Mouse (Mus musculus): ENCODE measurements around the gene Wdr17. TPM values are rescaled to one million over a fixed set of nuclear protein-coding genes. Genes with fewer than 3 reads are reported as not detected.

Gene Wdr17
- polyA plus RNA-seq, 1 experiment from 2014 or later, result 6.6 TPM

DNA sequence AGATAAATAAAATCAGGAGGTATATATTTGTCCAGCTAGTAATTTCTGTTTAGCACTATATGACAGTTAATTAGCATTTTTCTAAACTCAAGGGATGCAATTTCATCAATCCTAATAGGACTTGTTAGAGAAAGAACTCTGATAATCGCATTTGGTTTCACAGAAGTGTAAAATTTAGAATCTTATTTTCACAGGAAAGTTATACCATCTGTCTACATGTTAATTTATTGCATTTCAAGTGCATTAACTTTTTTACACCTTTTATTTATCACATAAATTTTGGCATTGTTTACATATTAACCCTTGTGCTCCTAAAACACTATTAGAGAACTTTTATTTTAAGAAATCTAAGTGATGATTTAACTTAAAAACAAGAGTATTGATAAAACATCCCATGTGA, 7.2 kb upstream of the Wdr17 start:
- no peaks in the 10 kb centered on the region for H3K4me1 ChIP-seq (replicated peaks; ENCODE audit: control insufficient read depth, insufficient read depth, low read length)
- H3K4me2 ChIP-seq (ENCODE audit: low read depth, low read length, severe bottlenecking), result no peak overlapping the region
- H3K4me3 ChIP-seq (ENCODE audit: low read depth, low read length), result no peak overlapping the region
- no peaks in the 10 kb centered on the region for H3K9me3 ChIP-seq (ENCODE audit: control insufficient read depth, low read length)
- H3K27ac ChIP-seq (ENCODE audit: low read depth, low read length), result no peak overlapping the region
- H3K9ac ChIP-seq (ENCODE audit: low read length), result no peak overlapping the region
- WGBS, result 93% methylated on average over 1 of the region's 1 CpGs
- no peaks in the 10 kb centered on the region for H3K36me3 ChIP-seq (ENCODE audit: control insufficient read depth, insufficient read depth, low read length)
- DNase-seq (ENCODE audit: low spot score) (no peak), ATAC-seq (replicated peaks; ENCODE audit: low FRiP score) (no peak)
- H3K27me3 ChIP-seq (ENCODE audit: control insufficient read depth, insufficient read depth, low read length), result no peaks in the 10 kb centered on the region

DNA sequence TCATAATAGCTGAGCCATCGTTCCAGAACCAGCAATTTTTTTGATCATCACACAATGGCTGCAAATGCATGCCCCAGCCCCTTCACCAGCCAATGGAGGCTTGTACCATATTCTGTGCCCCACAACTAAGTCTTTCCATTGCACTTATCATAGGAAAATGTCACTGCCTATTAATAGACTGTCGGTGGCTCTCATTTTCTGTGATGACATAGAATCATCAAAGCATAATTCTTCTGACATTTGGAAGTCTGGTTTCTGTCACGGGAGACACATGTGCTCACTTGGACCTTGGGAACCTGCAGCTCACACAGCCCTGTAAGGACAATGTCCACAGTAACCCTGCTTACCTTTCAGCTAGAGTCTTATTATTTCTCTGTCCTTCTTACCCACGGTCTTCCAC, 424 bp downstream of the Wdr17 start:
- no peaks in the 10 kb centered on the region for H3K36me3 ChIP-seq (ENCODE audit: control insufficient read depth, insufficient read depth, low read length)
- ATAC-seq (replicated peaks; ENCODE audit: low FRiP score) (no peak), DNase-seq (ENCODE audit: low spot score) (no peak)
- H3K9me3 ChIP-seq (ENCODE audit: control insufficient read depth, low read length), result no peaks in the 10 kb centered on the region
- no peak overlapping the region for H3K4me3 ChIP-seq (ENCODE audit: low read depth, low read length)
- H3K4me2 ChIP-seq (ENCODE audit: low read depth, low read length, severe bottlenecking), result no peak overlapping the region
- no peak overlapping the region for H3K9ac ChIP-seq (ENCODE audit: low read length)
- H3K4me1 ChIP-seq (replicated peaks; ENCODE audit: control insufficient read depth, insufficient read depth, low read length), result no peaks in the 10 kb centered on the region
- 89% methylated on average over 4 of the region's 4 CpGs for WGBS
- H3K27ac ChIP-seq (ENCODE audit: low read depth, low read length), result no peak overlapping the region
- H3K27me3 ChIP-seq (ENCODE audit: control insufficient read depth, insufficient read depth, low read length), result no peaks in the 10 kb centered on the region

DNA sequence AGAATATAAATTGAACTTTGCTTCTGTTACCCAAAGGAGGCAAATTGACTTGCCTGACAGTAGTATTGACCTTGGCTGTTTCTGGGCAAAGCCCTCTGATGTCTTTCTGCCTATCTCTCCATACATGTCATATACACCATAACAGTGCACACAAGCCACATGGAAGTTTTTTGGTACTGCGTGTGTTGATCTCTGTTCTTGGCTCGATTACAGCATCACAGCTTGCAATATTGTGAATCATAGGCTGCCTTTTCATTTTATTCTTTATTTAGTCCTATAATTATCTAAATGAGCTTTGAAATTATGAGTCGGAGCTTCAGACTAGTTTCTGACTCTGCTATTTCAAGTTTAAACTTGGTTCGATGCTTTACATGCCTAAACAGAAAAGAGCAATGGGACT, 10.5 kb downstream of the Wdr17 start:
- Histone ChIP-seq H3K27me3 (ENCODE audit: control insufficient read depth, insufficient read depth, low read length) (no peaks in the 10 kb centered on the region), H3K9ac (ENCODE audit: low read length) (no peak overlapping the region), H3K4me2 (ENCODE audit: low read depth, low read length, severe bottlenecking) (no peak overlapping the region), H3K9me3 (ENCODE audit: control insufficient read depth, low read length) (no peaks in the 10 kb centered on the region), H3K36me3 (ENCODE audit: control insufficient read depth, insufficient read depth, low read length) (no peaks in the 10 kb centered on the region), H3K27ac (ENCODE audit: low read depth, low read length) (no peak overlapping the region), H3K4me3 (ENCODE audit: low read depth, low read length) (no peak overlapping the region), H3K4me1 (replicated peaks; ENCODE audit: control insufficient read depth, insufficient read depth, low read length) (no peaks in the 10 kb centered on the region)
- WGBS, result 90% methylated on average over 4 of the region's 4 CpGs
- ATAC-seq (replicated peaks; ENCODE audit: low FRiP score) (no peak), DNase-seq (ENCODE audit: low spot score) (no peak)

DNA sequence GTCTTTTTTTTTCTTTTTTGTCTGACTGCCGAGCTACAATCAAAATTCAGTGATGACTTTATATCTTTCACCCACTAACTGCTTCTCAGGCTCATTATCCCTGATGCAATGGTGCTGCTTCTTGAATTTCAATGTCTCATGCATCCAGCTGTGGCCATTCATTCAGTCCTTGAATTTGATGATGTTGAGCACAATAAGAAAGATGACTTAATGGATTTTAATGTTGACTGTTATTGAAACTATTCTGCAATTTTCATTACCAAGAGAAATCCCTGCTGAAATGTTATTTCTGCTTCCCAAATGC, 22.3 kb downstream of the Wdr17 start:
- Histone ChIP-seq H3K9ac (ENCODE audit: low read length) (no peak overlapping the region), H3K27me3 (ENCODE audit: control insufficient read depth, insufficient read depth, low read length) (no peaks in the 10 kb centered on the region), H3K27ac (ENCODE audit: low read depth, low read length) (no peak overlapping the region), H3K36me3 (ENCODE audit: control insufficient read depth, insufficient read depth, low read length) (no peaks in the 10 kb centered on the region), H3K9me3 (ENCODE audit: control insufficient read depth, low read length) (no peaks in the 10 kb centered on the region), H3K4me1 (replicated peaks; ENCODE audit: control insufficient read depth, insufficient read depth, low read length) (no peaks in the 10 kb centered on the region), H3K4me3 (ENCODE audit: low read depth, low read length) (no peak overlapping the region), H3K4me2 (ENCODE audit: low read depth, low read length, severe bottlenecking) (no peak overlapping the region)
- WGBS, result 58% methylated on average over 1 of the region's 1 CpGs
- DNase-seq (ENCODE audit: low spot score), result no peak
- no peak for ATAC-seq (replicated peaks; ENCODE audit: low FRiP score)

DNA sequence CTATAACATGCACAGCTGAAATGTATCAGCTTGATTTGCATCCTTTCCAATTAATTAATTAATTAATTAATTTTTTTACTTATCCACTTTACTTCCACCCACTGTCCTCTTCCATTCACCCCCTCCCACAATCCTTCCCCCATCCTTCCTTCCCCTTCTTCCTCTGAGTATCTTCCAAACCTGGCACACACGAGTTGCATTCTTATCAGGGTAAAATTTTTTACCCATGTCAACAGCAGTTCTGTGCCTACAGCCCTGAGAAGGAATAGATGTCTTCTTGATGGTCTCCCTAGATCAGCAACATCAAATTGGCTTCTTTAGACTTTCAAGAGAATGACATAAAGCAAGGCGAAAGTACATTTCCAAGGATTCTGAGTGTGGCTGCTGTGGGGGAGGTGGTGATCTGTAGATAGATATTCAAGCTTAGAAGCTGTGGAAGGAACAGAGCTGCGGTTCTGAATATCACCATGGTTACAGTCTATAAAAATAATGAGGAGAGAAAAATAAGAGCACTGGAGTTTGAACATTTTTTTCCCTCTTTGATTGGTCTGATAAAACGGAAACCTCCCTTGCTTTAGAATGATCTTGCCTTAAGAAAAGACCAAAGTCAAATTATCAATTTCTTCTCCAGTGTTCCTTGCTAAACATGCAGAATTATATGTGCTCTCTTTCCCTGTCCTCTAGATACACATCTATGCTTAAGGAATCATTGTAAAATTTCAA, 22.8 kb downstream of the Wdr17 start:
- no peaks in the 10 kb centered on the region for H3K4me1 ChIP-seq (replicated peaks; ENCODE audit: control insufficient read depth, insufficient read depth, low read length)
- ATAC-seq (replicated peaks; ENCODE audit: low FRiP score), result no peak

DNA sequence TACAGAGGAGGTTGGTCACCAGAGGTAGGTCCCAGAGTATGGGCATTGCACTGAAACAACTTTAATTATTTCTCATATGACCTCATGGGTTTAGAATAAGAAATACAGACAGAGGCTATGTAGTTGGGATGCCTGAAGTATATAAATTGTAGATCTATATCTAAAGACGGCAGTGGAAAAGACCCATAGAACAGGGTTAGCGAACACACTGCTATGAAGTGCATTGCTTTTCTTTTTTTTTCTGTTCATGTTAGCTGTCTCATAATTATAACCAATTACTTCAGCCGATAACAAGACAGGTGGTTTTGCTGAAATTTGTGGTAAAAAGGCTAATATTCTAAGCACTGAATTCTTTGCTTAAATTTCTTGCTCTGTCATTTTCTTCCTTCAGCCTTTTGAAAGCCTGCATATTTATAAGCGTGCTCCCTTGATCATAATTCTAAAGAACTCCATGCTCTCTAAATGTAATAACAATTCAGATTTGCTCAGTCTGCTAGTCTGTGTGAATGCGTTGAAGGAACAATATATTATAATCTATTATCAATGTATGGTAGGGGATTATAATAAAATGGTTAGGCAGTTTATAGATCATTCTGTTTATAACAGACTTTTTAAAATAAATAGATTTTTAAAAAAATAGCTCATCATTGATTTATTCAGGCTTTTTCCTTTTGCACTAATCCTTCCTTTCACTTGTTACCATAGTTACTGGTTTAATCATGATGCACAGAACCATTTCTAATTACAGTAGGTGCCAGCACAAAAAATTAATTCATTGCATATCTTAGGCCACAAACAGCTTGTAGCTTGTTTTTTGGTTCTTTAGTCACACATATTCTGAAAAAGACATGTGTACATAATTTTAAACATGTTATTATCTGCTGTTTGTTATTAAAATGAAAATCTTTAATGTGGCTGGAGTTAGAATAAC, 50.7 kb downstream of the Wdr17 start:
- Histone ChIP-seq H3K4me2 (ENCODE audit: low read depth, low read length, severe bottlenecking) (no peak overlapping the region), H3K4me3 (ENCODE audit: low read depth, low read length) (no peak overlapping the region), H3K27me3 (ENCODE audit: control insufficient read depth, insufficient read depth, low read length) (no peaks in the 10 kb centered on the region), H3K9me3 (ENCODE audit: control insufficient read depth, low read length) (no peaks in the 10 kb centered on the region), H3K36me3 (ENCODE audit: control insufficient read depth, insufficient read depth, low read length) (no peaks in the 10 kb centered on the region), H3K27ac (ENCODE audit: low read depth, low read length) (no peak overlapping the region), H3K9ac (ENCODE audit: low read length) (no peak overlapping the region), H3K4me1 (replicated peaks; ENCODE audit: control insufficient read depth, insufficient read depth, low read length) (no peaks in the 10 kb centered on the region)
- ATAC-seq (replicated peaks; ENCODE audit: low FRiP score) (no peak), DNase-seq (ENCODE audit: low spot score) (no peak)
- WGBS, result 86% methylated on average over 5 of the region's 5 CpGs

More for the DNA sequence above, 22.8 kb downstream of the Wdr17 start:
- Histone ChIP-seq H3K27ac (ENCODE audit: low read depth, low read length) (no peak overlapping the region), H3K9ac (ENCODE audit: low read length) (no peak overlapping the region), H3K36me3 (ENCODE audit: control insufficient read depth, insufficient read depth, low read length) (no peaks in the 10 kb centered on the region), H3K4me2 (ENCODE audit: low read depth, low read length, severe bottlenecking) (no peak overlapping the region), H3K9me3 (ENCODE audit: control insufficient read depth, low read length) (no peaks in the 10 kb centered on the region), H3K27me3 (ENCODE audit: control insufficient read depth, insufficient read depth, low read length) (no peaks in the 10 kb centered on the region), H3K4me3 (ENCODE audit: low read depth, low read length) (no peak overlapping the region)
- WGBS, result 80% methylated on average over 4 of the region's 4 CpGs
- no peak for DNase-seq (ENCODE audit: low spot score)

DNA sequence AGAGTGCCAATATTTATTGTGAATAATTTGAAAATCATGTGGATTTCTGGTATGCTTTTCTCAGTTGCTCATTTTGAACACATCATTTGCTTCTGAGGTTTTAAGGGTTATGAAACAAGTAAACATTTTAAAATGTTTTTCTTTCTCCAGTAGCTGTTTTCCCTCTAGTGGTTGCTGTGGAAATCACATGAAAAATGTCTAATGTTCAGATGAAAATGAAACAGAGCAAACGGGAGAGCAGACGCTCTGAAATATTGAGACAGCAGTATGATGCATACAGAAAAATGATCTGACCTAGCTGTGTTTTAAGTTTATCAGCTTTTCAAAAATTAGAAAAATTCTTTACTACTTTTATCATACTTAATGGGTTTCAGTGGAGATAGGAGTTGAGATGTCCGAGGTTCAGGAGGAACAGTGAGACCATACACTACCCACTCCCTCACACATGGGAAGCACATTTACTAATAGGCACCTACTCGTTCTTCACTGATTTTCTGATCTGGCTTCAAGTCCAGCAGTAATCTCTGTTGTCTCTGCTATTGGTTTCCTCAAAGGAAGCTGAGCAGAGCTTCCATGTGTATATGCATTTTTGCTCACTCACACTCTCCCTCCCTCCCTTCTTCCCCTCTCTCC, 57.1 kb downstream of the Wdr17 start:
- Histone ChIP-seq H3K27ac (ENCODE audit: low read depth, low read length) (no peak overlapping the region), H3K9me3 (ENCODE audit: control insufficient read depth, low read length) (no peaks in the 10 kb centered on the region), H3K4me3 (ENCODE audit: low read depth, low read length) (no peak overlapping the region), H3K27me3 (ENCODE audit: control insufficient read depth, insufficient read depth, low read length) (no peaks in the 10 kb centered on the region), H3K36me3 (ENCODE audit: control insufficient read depth, insufficient read depth, low read length) (no peaks in the 10 kb centered on the region), H3K4me2 (ENCODE audit: low read depth, low read length, severe bottlenecking) (no peak overlapping the region), H3K4me1 (replicated peaks; ENCODE audit: control insufficient read depth, insufficient read depth, low read length) (no peaks in the 10 kb centered on the region), H3K9ac (ENCODE audit: low read length) (no peak overlapping the region)
- DNase-seq (ENCODE audit: low spot score) (no peak), ATAC-seq (replicated peaks; ENCODE audit: low FRiP score) (no peak)
- 71% methylated on average over 4 of the region's 4 CpGs for WGBS

DNA sequence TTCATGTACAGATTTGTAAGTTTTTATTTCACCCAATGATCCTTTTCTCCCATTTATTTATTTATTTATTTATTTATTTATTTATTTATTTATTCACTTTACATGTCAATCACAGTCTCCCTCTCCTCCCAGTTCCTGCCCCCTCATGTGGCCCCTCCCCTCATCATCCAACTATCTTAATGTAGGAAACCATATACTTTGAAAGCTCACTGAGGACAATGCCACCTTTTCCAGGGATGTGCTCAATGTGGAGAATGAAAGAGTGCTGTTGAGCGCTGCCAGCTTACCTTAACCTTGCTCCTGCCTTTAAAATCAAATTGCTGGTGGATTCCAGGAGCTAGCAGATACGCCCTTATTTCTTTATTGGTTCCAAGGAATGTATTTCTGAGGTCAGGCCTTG, 59.0 kb downstream of the Wdr17 start:
- H3K36me3 ChIP-seq (ENCODE audit: control insufficient read depth, insufficient read depth, low read length), result no peaks in the 10 kb centered on the region
- no peak overlapping the region for H3K4me2 ChIP-seq (ENCODE audit: low read depth, low read length, severe bottlenecking)
- no peaks in the 10 kb centered on the region for H3K27me3 ChIP-seq (ENCODE audit: control insufficient read depth, insufficient read depth, low read length)
- no peak overlapping the region for H3K4me3 ChIP-seq (ENCODE audit: low read depth, low read length)
- no peak overlapping the region for H3K27ac ChIP-seq (ENCODE audit: low read depth, low read length)
- DNase-seq (ENCODE audit: low spot score) (no peak), ATAC-seq (replicated peaks; ENCODE audit: low FRiP score) (no peak)
- WGBS, result 93% methylated on average over 2 of the region's 2 CpGs
- no peaks in the 10 kb centered on the region for H3K9me3 ChIP-seq (ENCODE audit: control insufficient read depth, low read length)
- H3K9ac ChIP-seq (ENCODE audit: low read length), result no peak overlapping the region
- no peaks in the 10 kb centered on the region for H3K4me1 ChIP-seq (replicated peaks; ENCODE audit: control insufficient read depth, insufficient read depth, low read length)

Data from forebrain, embryonic 11.5 days (tissue).